Mouse (Mus musculus) retina, embryonic 14.5 days (tissue): ENCODE measurements at regions not wholly inside any gene's neighbourhood (a gene's known extent, or its start where the extent isn't known, plus 50 kb on each side); places are given as distances from the start of the nearest gene placed in this dataset.

Source experiments
- DNase-seq: peaks from one replicate; pipeline ENCODE4 v3.0.0-alpha.2; 2015; ENCODE audit warnings: low spot score

DNA sequence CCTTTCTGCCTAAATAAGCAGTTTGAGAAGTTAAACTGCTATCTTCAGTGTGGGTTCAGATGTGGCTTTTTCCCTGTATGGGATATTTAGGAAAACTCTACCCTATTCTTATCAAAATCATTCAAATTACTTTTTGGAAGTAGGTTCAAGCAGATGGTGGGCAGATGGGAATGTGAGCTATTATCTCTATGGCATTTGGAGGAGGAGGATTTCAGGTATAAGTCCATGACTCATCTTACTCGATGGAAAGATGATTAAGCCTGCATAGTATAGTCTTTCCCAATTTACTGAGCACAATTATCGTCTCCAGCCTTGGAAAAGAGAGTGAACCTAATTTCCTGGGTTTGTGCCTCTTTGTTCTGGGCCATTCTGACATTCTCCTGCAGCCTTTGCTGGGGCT lies 1413.2 kb downstream of the D3Ertd751e start:
- DNase-seq, result no peak

DNA sequence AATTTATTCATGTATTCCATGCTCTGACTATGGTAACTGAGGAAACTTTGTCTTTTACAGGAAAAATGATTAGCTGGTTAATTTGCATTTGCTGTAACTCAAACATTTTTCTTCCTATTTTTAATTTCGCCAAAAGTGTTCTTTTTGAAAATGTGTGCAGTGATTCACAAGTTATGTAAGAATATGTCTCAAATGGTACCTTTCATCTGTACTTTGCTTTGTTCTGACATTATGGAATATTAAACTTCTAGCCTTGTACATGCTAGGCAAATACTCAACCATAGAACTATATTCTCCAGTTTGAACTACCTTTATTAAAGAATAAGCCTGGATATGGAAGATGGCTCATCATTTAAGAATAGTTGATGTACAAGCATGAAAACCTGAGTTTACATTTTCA lies 1418.1 kb downstream of the D3Ertd751e start:
- no peak for DNase-seq

DNA sequence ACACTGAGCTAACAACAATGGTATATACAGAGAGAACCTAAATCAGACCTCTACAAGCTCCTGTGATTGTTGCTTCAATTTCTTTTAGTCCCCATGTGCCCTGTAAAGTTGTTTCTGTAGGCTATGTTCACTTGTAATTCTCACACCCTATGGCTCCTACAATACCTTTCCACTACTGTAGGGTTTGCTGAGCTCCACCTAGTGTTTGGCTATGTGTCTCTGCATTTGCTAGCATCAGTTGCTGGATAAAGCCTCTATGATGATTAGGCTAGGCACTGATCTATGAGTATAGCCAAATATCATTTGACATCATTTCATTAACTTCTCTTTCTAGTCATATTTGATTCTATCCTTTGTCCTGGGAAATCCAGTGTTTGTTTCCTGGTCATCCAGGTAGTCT lies 1440.4 kb downstream of the D3Ertd751e start:
- DNase-seq, result no peak

DNA sequence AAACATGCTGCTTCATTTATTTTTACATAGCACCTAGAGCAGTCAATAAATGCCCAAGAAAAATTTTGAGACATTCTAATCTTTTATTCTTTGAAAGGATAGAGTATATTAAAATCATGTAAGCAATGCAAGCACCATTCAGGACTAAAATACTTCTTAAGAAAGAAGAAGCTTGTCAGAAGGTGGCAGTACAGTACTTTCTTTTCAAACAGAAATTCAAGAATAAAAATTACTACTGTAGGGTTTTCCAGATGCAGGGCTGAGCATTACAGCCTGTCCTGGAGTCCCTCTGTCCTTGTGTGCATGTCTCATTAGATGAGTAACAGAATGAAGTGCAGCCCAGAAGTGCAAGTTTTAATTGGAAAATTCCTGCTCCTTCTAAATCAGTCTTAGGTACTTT lies 1457.5 kb downstream of the D3Ertd751e start:
- peak; percentile 54 for DNase-seq

GRCm38 (mm10) chr3:43209646-43210045 lies 1467.2 kb downstream of the D3Ertd751e start:
- peak; percentile 54 for DNase-seq

DNA sequence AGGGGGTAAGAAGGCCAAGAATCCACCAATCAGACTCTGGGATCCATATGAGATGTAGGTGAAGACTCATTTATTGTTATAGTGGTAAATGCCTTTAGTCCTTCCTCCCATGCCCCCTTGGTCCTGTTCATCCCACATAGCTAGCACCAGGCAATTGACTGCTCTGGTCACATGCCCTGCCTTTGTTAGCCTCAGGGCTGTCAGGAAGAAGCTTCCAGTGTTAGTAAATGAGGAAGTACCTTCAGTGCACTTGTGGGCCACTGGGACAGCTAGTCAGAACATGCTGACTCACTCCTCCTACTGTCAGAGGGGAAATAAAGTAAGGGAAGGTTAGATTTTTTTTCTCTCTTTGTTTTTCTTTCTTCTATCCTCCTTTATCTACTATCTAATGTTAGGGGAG lies 1476.3 kb downstream of the D3Ertd751e start:
- DNase-seq, result no peak

GRCm38 (mm10) chr3:43246639-43247038 lies 1504.2 kb downstream of the D3Ertd751e start:
- DNase-seq, result no peak
